Mouse (Mus musculus) kidney, postnatal 0 days (tissue): ENCODE measurements at regions not wholly inside any gene's neighbourhood (a gene's known extent, or its start where the extent isn't known, plus 50 kb on each side); places are given as distances from the start of the nearest gene placed in this dataset.

ENCODE experiments used
- ATAC-seq: fragments of 200-750 bp; cut with Nextera tagmentation; replicated peaks from 2 replicates; pipeline ENCODE4 v1.8.0; 2017; ENCODE audit warnings: low read depth, moderate number of reproducible peaks, moderate TSS enrichment, moderate library complexity; ENCODE audit not compliant: low FRiP score
- DNase-seq: peaks from one replicate; pipeline ENCODE4 v3.0.0-alpha.2; 2016; ENCODE audit warnings: low spot score
- H3K27ac ChIP-seq: fragments of 300-500 bp; sonication (generic); 2 replicates; pipeline ENCODE4 v1.5.1; 2014; ENCODE audit warnings: mild to moderate bottlenecking
- H3K27me3 ChIP-seq: fragments of 300-500 bp; sonication (generic); 2 replicates; pipeline ENCODE4 v1.6.1; 2014; ENCODE audit warnings: low read length, mixed read lengths; ENCODE audit not compliant: insufficient read depth
- H3K36me3 ChIP-seq: fragments of 300-500 bp; sonication (generic); 2 replicates; pipeline ENCODE4 v1.6.1; 2014; ENCODE audit warnings: low read length, mixed read lengths; ENCODE audit not compliant: insufficient read depth
- H3K4me1 ChIP-seq: fragments of 300-500 bp; sonication (generic); replicated peaks from 2 replicates; pipeline ENCODE4 v1.6.1; 2014; ENCODE audit warnings: antibody characterized with exemption, low read length, mixed read lengths; ENCODE audit not compliant: insufficient read depth
- H3K4me2 ChIP-seq: fragments of 300-500 bp; sonication (generic); 2 replicates; pipeline ENCODE4 v1.6.1; 2014; ENCODE audit warnings: mild to moderate bottlenecking, low read length, moderate library complexity, mixed read lengths
- H3K4me3 ChIP-seq: fragments of 300-500 bp; sonication (generic); replicated peaks from 2 replicates; pipeline ENCODE4 v1.5.1; 2014; ENCODE audit warnings: low read depth, low read length
- H3K9ac ChIP-seq: fragments of 300-500 bp; sonication (generic); 2 replicates; pipeline ENCODE4 v1.6.1; 2014; ENCODE audit warnings: low read depth, low read length
- H3K9me3 ChIP-seq: fragments of 300-500 bp; sonication (generic); replicated peaks from 2 replicates; pipeline ENCODE4 v1.6.1; 2016; ENCODE audit warnings: low read length, inconsistent platforms, mixed read lengths
- CTCF ChIP-seq: IDR thresholded peaks from 2 replicates; pipeline ENCODE4 v1.5.1; 2016; ENCODE audit warnings: antibody characterized with exemption, low read depth, mild to moderate bottlenecking, moderate library complexity
- WGBS: fragments of 180-500 bp; shearing (Covaris S2); extraction: QIAGEN DNeasy Blood & Tissue Kit; methylation state at CpG from one replicate; pipeline ENCODE4 v1.1.7; 2014; 5-methylcytosine and 5-hydroxymethylcytosine counted together

DNA sequence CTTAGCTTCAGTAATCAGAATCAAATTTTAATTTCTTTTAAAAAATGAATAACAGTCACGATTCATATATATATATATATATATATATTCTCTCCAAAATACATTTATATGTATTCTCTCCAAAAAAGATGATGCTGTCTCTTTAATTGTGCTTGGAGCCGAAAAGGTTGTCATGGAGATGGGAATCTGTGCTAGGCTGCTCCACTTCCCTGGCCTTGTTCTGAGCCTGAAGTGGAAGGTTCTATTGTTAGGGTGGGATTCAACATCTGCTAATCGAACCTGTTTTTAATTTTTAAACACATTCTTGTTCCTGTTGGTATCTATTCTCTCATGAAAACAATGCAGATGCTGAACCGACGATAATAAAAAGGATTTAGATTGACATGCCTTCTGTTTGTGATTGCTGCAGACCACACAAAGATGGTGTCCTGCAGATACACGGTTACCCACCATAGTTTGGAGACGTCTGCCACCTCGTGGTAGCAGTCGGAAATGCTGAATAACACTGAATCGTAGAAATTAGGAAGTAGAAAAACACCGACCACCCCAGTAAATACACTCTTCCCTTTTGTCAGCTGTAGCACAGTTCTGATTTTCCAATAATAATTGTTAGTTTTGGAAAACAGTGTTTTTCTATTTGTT is 77.9 kb upstream of the Plppr4 start:
- no peak overlapping the region for H3K4me2 ChIP-seq
- H3K36me3 ChIP-seq: no peaks in the 10 kb centered on the region
- no peaks in the 10 kb centered on the region for H3K4me1 ChIP-seq
- H3K9ac ChIP-seq: no peak overlapping the region
- no peaks in the 10 kb centered on the region for H3K9me3 ChIP-seq
- DNase-seq (peak; percentile 76), ATAC-seq (peak; percentile 66; the same call in 1 of the 2 replicates)
- 19% methylated on average over 11 of the region's 11 CpGs for WGBS
- no peak overlapping the region for H3K4me3 ChIP-seq
- peak; percentile 93 for TF ChIP-seq CTCF
- H3K27ac ChIP-seq: no peak overlapping the region
- H3K27me3 ChIP-seq: no peaks in the 10 kb centered on the region

DNA sequence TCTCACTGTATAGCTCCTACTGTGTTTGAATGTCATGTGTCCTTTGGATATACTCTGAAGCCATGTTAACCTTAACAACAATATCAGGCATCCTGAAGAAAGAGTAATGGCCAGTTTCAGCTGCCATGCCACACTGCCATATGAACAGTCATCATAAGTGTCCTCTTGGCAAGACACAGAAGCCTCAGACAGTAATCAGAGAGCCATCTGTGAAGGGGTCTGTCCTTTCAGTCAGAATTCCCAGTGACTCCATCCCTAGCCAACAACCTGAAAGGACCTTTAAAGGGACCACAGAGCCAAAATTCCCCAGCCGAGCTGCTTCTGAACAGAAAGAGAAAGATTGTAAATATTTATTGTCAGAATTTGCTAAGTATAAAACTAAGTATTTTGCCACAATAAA is 63.9 kb upstream of the Plppr4 start:
- Histone ChIP-seq H3K27me3 (no peaks in the 10 kb centered on the region), H3K9me3 (no peaks in the 10 kb centered on the region), H3K36me3 (no peaks in the 10 kb centered on the region), H3K4me3 (no peak overlapping the region), H3K4me2 (no peak overlapping the region), H3K4me1 (no peaks in the 10 kb centered on the region), H3K27ac (no peak overlapping the region), H3K9ac (no peak overlapping the region)
- DNase-seq (no peak), ATAC-seq (no peak)
- 76% methylated on average over 1 of the region's 1 CpGs for WGBS
- TF ChIP-seq CTCF: no peak

DNA sequence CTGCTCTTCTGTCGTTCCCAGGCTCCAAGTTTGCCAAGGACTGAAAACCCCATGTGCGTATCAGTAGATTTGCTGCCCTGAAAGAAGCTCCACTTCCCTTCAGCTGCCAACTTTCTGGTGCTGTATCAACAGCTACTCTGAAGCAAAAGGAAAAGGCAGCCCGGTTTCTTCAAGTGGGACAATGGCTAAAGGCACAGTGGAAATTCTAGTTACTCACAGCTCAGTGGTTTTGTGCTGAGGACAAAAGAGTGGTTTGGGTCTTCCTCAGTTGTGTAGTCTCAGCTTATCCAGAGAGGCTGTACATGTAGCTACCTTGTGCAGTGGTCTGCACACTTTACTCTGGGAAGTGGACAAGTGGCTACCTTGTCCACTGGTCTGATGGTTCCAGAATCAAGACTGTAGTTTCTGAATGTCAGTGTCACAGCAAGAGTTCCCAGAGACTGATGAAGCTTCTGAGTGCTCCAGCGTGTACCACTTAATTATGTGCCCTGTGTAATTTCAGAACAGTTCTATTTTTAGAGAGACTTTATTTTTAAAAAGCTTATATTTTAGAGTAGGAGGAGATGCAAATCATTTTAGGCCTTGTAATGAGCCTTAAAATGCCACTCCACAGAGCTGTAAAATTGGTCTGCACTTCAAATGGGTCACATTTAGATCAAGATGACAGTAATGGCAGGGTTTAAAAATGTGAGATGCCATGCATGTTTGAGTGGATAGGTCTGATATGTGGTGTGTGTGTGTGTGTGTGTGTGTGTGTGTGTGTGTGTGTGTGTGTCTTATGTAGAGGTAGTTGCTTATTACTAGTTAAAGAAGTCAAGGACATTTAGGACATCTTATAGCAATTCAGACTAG is 52.4 kb upstream of the Plppr4 start:
- H3K4me1 ChIP-seq: no peaks in the 10 kb centered on the region
- no peak overlapping the region for H3K4me2 ChIP-seq
- H3K36me3 ChIP-seq: no peaks in the 10 kb centered on the region
- no peak overlapping the region for H3K4me3 ChIP-seq
- no peak for ATAC-seq
- DNase-seq: no peak
- H3K27me3 ChIP-seq: no peaks in the 10 kb centered on the region
- TF ChIP-seq CTCF: no peak
- H3K9ac ChIP-seq: no peak overlapping the region
- H3K9me3 ChIP-seq: no peaks in the 10 kb centered on the region
- no peak overlapping the region for H3K27ac ChIP-seq
- 76% methylated on average over 4 of the region's 4 CpGs for WGBS
